Mouse (Mus musculus) intestine, embryonic 16.5 days (tissue): ENCODE data around the gene Ulk4. TPM values are rescaled to one million over a fixed set of nuclear protein-coding genes. Genes with fewer than 3 reads are reported as not detected.

ENCODE experiments used
- ATAC-seq: fragments of 200-750 bp; cut with Nextera tagmentation; 2 replicates; pipeline ENCODE4 v1.8.0; 2017; ENCODE audit warnings: moderate TSS enrichment, moderate library complexity
- H3K27ac ChIP-seq: fragments of 300-500 bp; sonication (generic); 2 replicates; pipeline ENCODE4 v1.5.1; 2014; ENCODE audit warnings: mild to moderate bottlenecking, low read length
- H3K27me3 ChIP-seq: fragments of 300-500 bp; sonication (generic); replicated peaks from 2 replicates; pipeline ENCODE4 v1.6.1; 2014; ENCODE audit warnings: low read length, control low read depth, mixed read lengths; ENCODE audit not compliant: control insufficient read depth, insufficient read depth
- H3K36me3 ChIP-seq: fragments of 300-500 bp; sonication (generic); 2 replicates; pipeline ENCODE4 v1.6.1; 2014; ENCODE audit warnings: low read length, control low read depth; ENCODE audit not compliant: control insufficient read depth, insufficient read depth
- H3K4me1 ChIP-seq: fragments of 300-500 bp; sonication (generic); 2 replicates; pipeline ENCODE4 v1.6.1; 2014; ENCODE audit warnings: low read length, control low read depth, mixed read lengths; ENCODE audit not compliant: control insufficient read depth, insufficient read depth
- H3K4me2 ChIP-seq: fragments of 300-500 bp; sonication (generic); 2 replicates; pipeline ENCODE4 v1.6.1; 2014; ENCODE audit warnings: low read depth, low read length, control low read depth
- H3K4me3 ChIP-seq: fragments of 300-500 bp; sonication (generic); 2 replicates; pipeline ENCODE4 v1.5.1; 2014; ENCODE audit warnings: mild to moderate bottlenecking, low read length
- H3K9ac ChIP-seq: fragments of 300-500 bp; sonication (generic); 2 replicates; pipeline ENCODE4 v1.6.1; 2014; ENCODE audit warnings: low read depth, low read length
- H3K9me3 ChIP-seq: fragments of 300-500 bp; sonication (generic); 2 replicates; pipeline ENCODE4 v1.6.1; 2016; ENCODE audit warnings: low read length, control low read depth; ENCODE audit not compliant: control insufficient read depth
- WGBS: fragments of 180-500 bp; shearing (Covaris S2); extraction: QIAGEN DNeasy Blood & Tissue Kit; methylation state at CpG from one replicate; pipeline ENCODE4 v1.1.7; 2014; 5-methylcytosine and 5-hydroxymethylcytosine counted together
- polyA plus RNA-seq: library from polyadenylated mRNA; unstranded; fragments of >200 nt; fragmentation: Nextera tagmentation; extraction: Ambion mirVana; gene quantifications from 2 replicates; pipeline ENCODE4 v1.2.1, GENCODE M21; 2015

Gene Ulk4
- polyA plus RNA-seq, 1 experiment from 2014 or later: 120 TPM

DNA sequence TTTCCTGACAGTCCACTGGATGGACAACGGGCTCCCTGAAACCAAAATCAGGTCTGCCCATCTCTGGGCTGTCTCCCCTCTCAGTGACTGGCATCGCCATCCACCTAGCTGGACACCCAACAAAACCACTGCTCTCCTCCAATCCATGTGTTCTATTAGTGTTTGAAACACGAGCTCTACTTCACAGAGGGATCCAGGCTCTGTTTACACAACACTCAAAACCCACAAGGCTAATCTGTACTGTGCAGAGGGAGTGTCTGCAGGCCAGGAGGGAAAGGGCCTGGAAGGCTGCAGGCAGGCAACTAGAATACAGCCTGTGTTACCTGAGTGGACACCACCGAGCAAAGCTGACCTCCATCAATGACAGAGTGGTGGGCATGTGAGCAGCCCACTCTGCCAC lies 5.4 kb downstream of the Ulk4 start:
- Histone ChIP-seq H3K9me3 (no peaks in the 10 kb centered on the region), H3K9ac (0 out of 2 replicates have a peak overlapping the region, but pooled peaks have one; percentile 14), H3K36me3 (no peaks in the 10 kb centered on the region), H3K4me1 (no peaks in the 10 kb centered on the region), H3K4me2 (no peak overlapping the region), H3K4me3 (no peak overlapping the region), H3K27ac (no peak overlapping the region), H3K27me3 (no peaks in the 10 kb centered on the region)
- no peak for ATAC-seq
- WGBS: 51% methylated on average over 4 of the region's 4 CpGs

DNA sequence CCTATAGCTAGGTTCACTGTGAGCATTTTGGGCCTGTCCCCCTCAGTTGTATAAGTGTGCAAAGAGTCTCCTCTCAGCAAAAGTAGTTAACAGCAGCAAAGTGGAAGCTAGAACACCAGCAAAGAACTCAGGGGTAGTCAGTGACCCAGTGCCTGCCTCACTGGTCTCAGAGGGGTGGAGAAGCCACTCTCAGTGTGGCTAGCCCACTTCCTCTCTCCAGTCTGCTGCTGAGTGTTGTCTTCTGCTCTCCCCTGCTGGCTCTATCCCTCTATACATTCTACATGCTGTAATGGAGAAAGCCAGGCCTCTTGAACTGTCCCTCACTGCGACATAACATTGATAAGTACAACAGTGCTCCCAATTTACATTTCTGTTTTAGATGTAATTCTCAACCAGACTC lies 5.8 kb downstream of the Ulk4 start:
- H3K4me1 ChIP-seq: no peaks in the 10 kb centered on the region
- H3K27me3 ChIP-seq: no peaks in the 10 kb centered on the region
- ATAC-seq: no peak
- no peaks in the 10 kb centered on the region for H3K9me3 ChIP-seq
- WGBS: 83% methylated on average over 1 of the region's 1 CpGs
- H3K4me2 ChIP-seq: no peak overlapping the region
- 0 out of 2 replicates have a peak overlapping the region, but pooled peaks have one; percentile 14 for H3K9ac ChIP-seq
- H3K27ac ChIP-seq: no peak overlapping the region
- H3K4me3 ChIP-seq: no peak overlapping the region
- no peaks in the 10 kb centered on the region for H3K36me3 ChIP-seq

DNA sequence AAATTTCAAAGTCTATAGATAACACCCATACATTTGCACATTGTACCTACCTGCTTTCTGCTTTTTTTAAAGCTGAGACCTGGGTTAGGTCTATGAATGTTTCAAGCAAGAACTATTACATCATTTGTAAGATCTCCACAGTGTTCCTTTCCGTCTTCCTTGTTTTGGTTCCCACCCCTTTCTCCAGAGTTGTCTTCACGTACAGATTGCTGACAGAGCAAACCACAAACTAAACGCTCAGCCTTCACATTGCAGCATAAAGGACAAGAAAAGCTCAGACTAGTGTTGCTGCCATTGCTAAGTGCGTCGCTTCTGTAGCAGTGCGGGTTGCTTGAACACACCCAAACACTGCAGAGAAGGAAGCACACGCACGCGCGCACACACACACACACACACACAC lies 11.7 kb downstream of the Ulk4 start:
- H3K4me3 ChIP-seq: no peak overlapping the region
- no peaks in the 10 kb centered on the region; the same call in 1 of the 2 replicates for H3K4me1 ChIP-seq
- H3K9ac ChIP-seq: no peak overlapping the region
- H3K36me3 ChIP-seq: no peaks in the 10 kb centered on the region
- H3K9me3 ChIP-seq: no peaks in the 10 kb centered on the region
- no peak for ATAC-seq
- 66% methylated on average over 10 of the region's 10 CpGs for WGBS
- no peak overlapping the region for H3K27ac ChIP-seq
- H3K27me3 ChIP-seq: no peaks in the 10 kb centered on the region
- no peak overlapping the region for H3K4me2 ChIP-seq

DNA sequence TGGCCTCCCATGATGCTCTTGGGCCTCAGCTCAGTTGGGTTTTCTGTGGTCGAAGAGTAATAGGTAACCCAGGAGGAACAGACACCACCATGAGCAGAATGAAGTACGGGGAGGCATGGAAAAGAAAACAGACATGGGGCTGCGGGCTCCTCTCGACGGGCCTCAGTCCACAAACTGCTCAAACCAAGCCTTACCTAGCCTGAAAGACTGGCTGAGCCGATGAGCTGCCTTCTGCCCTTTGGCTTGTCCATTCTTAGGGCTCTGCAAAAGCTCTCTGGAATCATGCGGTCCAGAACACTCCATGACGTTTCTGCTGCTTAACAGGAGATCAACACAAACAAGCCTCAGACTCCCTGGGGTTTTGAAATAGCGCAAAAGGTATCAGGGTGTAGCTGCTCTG lies 19.9 kb downstream of the Ulk4 start:
- H3K9ac ChIP-seq: no peak overlapping the region
- no peaks in the 10 kb centered on the region for H3K4me1 ChIP-seq
- WGBS: 83% methylated on average over 9 of the region's 9 CpGs
- no peaks in the 10 kb centered on the region for H3K36me3 ChIP-seq
- H3K4me2 ChIP-seq: no peak overlapping the region
- H3K4me3 ChIP-seq: no peak overlapping the region
- ATAC-seq: no peak
- H3K27ac ChIP-seq: no peak overlapping the region
- H3K9me3 ChIP-seq: no peaks in the 10 kb centered on the region
- H3K27me3 ChIP-seq: no peaks in the 10 kb centered on the region

DNA sequence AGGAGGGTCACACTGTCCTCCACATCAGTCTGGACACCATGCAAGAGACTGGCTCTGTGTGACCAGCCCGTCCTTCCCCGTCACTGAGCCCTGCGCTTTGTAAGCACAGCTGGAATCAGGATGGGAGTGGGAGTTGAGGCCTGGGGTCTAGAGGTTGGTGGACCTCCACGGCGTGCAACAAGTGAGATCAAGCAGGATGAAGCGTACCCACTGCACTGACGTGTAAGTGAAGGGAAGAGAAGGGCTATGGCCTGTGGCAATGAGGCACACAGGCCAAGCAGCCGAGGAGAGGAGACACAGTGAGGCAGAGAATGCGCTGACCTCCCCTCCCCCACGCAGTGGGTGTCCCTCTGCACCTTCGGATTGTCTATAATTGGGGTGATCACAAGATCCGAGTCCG lies 22.2 kb downstream of the Ulk4 start:
- H3K27me3 ChIP-seq: no peaks in the 10 kb centered on the region
- WGBS: 94% methylated on average over 13 of the region's 13 CpGs
- H3K4me3 ChIP-seq: no peak overlapping the region
- H3K4me1 ChIP-seq: no peaks in the 10 kb centered on the region
- no peaks in the 10 kb centered on the region for H3K36me3 ChIP-seq
- no peak overlapping the region for H3K9ac ChIP-seq
- H3K27ac ChIP-seq: no peak overlapping the region
- ATAC-seq: no peak
- H3K4me2 ChIP-seq: no peak overlapping the region
- no peaks in the 10 kb centered on the region for H3K9me3 ChIP-seq

DNA sequence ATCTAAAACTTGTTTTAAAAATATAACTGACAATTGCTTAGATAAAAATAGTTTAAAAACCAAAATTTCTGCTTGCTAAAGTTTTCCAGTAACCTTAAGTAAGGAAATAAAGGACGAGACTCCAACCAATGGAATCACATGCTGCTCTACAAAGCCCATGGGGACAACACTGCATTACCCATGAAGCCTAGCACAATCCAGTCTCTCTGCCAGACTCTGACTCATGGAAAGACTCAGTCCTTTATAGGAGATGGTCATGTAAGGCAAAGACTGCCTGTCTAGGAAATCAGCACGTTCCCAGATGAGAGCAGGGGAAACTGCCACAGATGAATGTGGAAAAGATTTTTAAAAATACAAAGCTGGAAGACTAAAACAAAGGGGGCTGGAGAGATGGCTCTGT lies 23.0 kb downstream of the Ulk4 start:
- Histone ChIP-seq H3K4me1 (no peaks in the 10 kb centered on the region), H3K4me3 (no peak overlapping the region), H3K4me2 (no peak overlapping the region), H3K9me3 (no peaks in the 10 kb centered on the region), H3K27me3 (no peaks in the 10 kb centered on the region), H3K27ac (no peak overlapping the region), H3K9ac (no peak overlapping the region), H3K36me3 (no peaks in the 10 kb centered on the region)
- no peak for ATAC-seq
- WGBS: 78% methylated on average over 2 of the region's 2 CpGs

DNA sequence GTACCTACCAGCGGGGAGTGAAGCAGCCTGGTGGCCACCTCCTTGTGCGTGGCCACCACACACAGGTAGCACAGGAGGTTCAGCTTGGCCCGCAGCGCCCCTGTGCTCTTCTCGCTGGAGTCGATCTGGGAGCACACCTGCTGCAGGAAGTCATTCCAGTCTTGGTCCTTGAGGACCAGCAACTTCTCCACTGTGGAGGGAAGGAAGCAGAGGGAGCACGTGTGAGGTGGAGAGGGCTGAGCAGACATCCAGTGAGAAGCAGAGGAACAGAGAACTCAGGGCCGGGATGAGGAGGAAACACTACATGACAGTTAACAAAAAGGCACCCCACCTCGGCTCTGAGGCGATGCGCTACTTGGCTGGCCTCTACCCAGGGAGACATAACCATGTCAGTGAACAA lies 26.1 kb downstream of the Ulk4 start:
- 89% methylated on average over 11 of the region's 11 CpGs for WGBS
- no peaks in the 10 kb centered on the region for H3K36me3 ChIP-seq
- no peak overlapping the region for H3K4me3 ChIP-seq
- no peak overlapping the region for H3K27ac ChIP-seq
- H3K27me3 ChIP-seq: no peaks in the 10 kb centered on the region
- H3K9ac ChIP-seq: no peak overlapping the region
- no peaks in the 10 kb centered on the region for H3K9me3 ChIP-seq
- ATAC-seq: no peak
- no peak overlapping the region for H3K4me2 ChIP-seq
- H3K4me1 ChIP-seq: no peaks in the 10 kb centered on the region

DNA sequence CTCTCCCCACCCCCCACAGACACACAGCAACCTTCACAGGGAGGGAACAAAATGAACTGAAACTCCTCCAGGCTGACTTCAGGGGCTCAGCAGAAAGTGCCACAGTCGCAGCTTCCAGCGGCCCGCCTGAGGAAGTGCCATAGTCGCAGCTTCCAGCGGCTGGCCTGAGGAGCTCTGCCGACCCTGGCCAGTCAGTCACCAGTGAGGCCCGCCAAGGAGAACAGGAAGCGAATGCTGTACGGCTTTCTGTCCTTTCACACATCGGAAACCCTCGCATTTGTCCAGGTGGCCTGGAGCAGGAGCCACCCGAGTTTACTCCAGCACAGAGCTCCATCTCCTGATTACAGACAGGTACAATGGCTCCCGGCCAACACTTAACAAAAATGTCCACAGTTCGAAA lies 27.2 kb downstream of the Ulk4 start:
- Histone ChIP-seq H3K9me3 (no peaks in the 10 kb centered on the region), H3K27me3 (no peaks in the 10 kb centered on the region), H3K4me3 (no peak overlapping the region), H3K36me3 (no peaks in the 10 kb centered on the region), H3K4me1 (no peaks in the 10 kb centered on the region), H3K27ac (no peak overlapping the region), H3K9ac (no peak overlapping the region), H3K4me2 (no peak overlapping the region)
- 52% methylated on average over 14 of the region's 14 CpGs for WGBS
- ATAC-seq: no peak

DNA sequence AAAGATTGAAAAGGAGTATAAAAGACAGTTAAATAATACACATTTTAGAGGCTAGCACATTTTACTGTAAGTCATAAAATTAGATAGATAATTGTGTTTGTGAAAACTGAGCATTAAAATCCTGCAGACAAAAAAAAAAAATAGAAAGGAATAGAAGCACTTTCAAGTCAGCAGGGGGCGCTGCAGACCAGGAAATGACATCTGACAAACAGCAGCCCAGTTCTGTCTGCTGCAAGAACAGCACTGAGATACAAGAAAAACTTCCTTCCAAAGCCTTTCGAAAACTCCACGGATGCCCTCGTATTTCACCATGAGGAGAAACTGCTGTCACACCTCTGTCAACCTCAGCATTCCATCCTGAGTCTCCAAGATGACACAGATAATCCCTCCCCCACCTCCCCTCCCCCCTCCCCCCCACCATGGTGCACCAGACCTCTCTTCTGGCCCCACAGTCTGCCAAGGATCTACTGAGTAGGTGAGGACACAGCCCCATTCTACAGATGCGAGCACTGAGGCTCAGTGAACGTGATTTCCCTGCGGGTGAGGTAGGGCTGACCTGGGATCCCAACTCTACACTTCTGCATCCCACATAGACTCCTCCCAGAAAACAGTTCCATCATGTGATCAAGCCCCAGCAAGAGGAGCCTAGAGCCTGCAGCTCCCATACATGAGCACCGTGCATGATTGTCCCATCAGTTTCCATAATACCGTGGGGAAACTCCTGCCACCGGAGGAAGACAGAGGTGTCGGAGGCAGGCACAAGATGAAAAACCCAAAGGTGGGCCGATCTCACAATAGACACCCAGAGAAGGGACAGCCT lies 28.8 kb downstream of the Ulk4 start:
- no peaks in the 10 kb centered on the region for H3K27me3 ChIP-seq
- no peak overlapping the region for H3K27ac ChIP-seq
- H3K4me2 ChIP-seq: no peak overlapping the region
- H3K36me3 ChIP-seq: no peaks in the 10 kb centered on the region
- no peak for ATAC-seq
- H3K4me3 ChIP-seq: no peak overlapping the region
- no peak overlapping the region for H3K9ac ChIP-seq
- H3K9me3 ChIP-seq: no peaks in the 10 kb centered on the region
- no peaks in the 10 kb centered on the region for H3K4me1 ChIP-seq
- 59% methylated on average over 12 of the region's 12 CpGs for WGBS

DNA sequence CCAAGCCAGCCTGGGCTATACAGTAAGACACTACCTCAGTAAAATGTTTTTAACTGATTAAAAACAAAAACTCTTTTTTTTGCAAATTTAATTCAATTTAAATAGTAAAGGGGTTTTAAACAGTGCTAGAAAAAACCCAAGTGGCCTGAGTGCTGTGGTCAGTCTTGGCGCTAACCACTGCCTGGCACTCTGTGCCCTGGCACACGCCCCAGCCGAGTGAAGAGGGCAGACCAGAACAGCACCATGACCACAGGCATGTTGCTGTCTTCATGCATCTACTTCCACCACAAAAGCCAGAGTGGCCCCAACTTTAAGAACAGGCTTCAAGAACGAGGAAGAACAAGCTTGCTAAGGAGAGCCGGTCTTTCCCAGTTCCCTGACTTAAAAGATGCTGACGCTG lies 29.9 kb downstream of the Ulk4 start:
- Histone ChIP-seq H3K36me3 (no peaks in the 10 kb centered on the region), H3K4me2 (no peak overlapping the region), H3K27ac (no peak overlapping the region), H3K4me1 (no peaks in the 10 kb centered on the region), H3K9me3 (no peaks in the 10 kb centered on the region), H3K27me3 (no peaks in the 10 kb centered on the region), H3K4me3 (no peak overlapping the region), H3K9ac (no peak overlapping the region)
- WGBS: 83% methylated on average over 6 of the region's 6 CpGs
- no peak for ATAC-seq
